Mouse (Mus musculus) stomach, embryonic 15.5 days (tissue): ENCODE measurements around the gene Tmem108. TPM values are rescaled to one million over a fixed set of nuclear protein-coding genes. Genes with fewer than 3 reads are reported as not detected.

Experiments
- ATAC-seq: fragments of 200-750 bp; cut with Nextera tagmentation; 2 replicates; pipeline ENCODE4 v1.8.0; 2017; ENCODE audit warnings: low read depth, moderate number of reproducible peaks, moderate TSS enrichment; ENCODE audit not compliant: insufficient read depth, low FRiP score
- H3K27ac ChIP-seq: fragments of 300-500 bp; sonication (generic); 2 replicates; pipeline ENCODE4 v1.5.1; 2015; ENCODE audit warnings: mild to moderate bottlenecking, inconsistent platforms
- H3K27me3 ChIP-seq: fragments of 300-500 bp; sonication (generic); replicated peaks from 2 replicates; pipeline ENCODE4 v1.6.1; 2015; ENCODE audit warnings: inconsistent platforms
- H3K36me3 ChIP-seq: fragments of 300-500 bp; sonication (generic); 2 replicates; pipeline ENCODE4 v1.6.1; 2015; ENCODE audit warnings: inconsistent platforms
- H3K4me1 ChIP-seq: fragments of 300-500 bp; sonication (generic); 2 replicates; pipeline ENCODE4 v1.6.1; 2015; ENCODE audit warnings: inconsistent platforms
- H3K4me2 ChIP-seq: fragments of 300-500 bp; sonication (generic); 2 replicates; pipeline ENCODE4 v1.6.1; 2015; ENCODE audit warnings: mild to moderate bottlenecking, inconsistent platforms
- H3K4me3 ChIP-seq: fragments of 300-500 bp; sonication (generic); replicated peaks from 2 replicates; pipeline ENCODE4 v1.5.1; 2015; ENCODE audit warnings: inconsistent platforms
- H3K9ac ChIP-seq: fragments of 300-500 bp; sonication (generic); 2 replicates; pipeline ENCODE4 v1.6.1; 2015; ENCODE audit warnings: inconsistent platforms
- H3K9me3 ChIP-seq: fragments of 300-500 bp; sonication (generic); 2 replicates; pipeline ENCODE4 v1.6.1; 2016; ENCODE audit warnings: inconsistent platforms
- WGBS: fragments of 180-500 bp; shearing (Covaris S2); methylation state at CpG from one replicate; pipeline ENCODE4 v1.1.7; 2015; 5-methylcytosine and 5-hydroxymethylcytosine counted together
- polyA plus RNA-seq: library from polyadenylated mRNA; unstranded; fragments of >200 nt; fragmentation: Nextera tagmentation; extraction: Ambion mirVana; gene quantifications from 2 replicates; pipeline ENCODE4 v1.2.1, GENCODE M21; 2015

Gene Tmem108
- polyA plus RNA-seq, 1 experiment from 2014 or later: 12.9 TPM

DNA sequence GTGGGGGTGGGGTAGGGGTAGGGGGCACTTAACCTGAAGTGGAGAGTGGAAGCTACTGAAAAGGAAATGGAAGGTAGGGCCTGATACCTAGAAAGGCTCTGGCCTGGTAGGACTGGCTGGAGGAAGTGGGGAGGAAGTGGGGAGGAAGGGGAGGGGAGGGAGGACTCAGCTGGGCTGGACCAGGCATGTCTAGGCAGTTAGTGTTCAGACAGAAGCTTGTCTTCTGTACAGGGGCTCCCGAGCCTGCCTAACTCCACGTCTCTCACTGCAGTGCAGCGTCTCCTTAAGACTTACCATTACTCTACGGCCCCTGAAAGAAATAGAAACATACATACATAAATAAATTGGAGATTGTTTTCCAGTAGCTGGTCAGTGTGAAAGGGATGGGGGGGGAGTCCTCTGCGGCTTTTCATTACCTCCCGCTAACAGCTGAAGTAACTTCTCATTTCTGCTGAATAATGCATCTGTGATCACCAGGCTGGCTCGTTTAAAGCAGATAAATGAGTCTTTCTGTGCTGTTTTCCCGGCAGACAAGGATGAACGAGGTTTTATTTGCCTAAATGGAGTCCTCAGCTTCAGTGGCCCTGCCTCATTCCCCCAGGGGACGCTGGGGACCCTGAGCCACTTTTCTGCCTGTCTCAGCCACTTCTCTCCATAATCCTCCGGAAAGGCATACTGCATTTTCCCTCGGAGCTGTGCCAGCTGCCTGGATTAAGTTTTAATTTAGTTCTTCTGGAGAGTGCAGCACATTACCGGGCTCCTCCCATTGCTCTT is 287.5 kb downstream of the Tmem108 start:
- H3K4me3 ChIP-seq: no peak overlapping the region
- H3K36me3 ChIP-seq: no peaks in the 10 kb centered on the region
- no peak overlapping the region for H3K9ac ChIP-seq
- H3K4me2 ChIP-seq: peak overlapping the region; percentile 35
- no peaks in the 10 kb centered on the region for H3K27me3 ChIP-seq
- ATAC-seq: no peak
- H3K27ac ChIP-seq: peak overlapping the region; percentile 31
- 23% methylated on average over 13 of the region's 13 CpGs for WGBS
- H3K9me3 ChIP-seq: no peaks in the 10 kb centered on the region
- peaks cover 5% of the 10 kb centered on the region; the same call in 1 of the 2 replicates for H3K4me1 ChIP-seq

DNA sequence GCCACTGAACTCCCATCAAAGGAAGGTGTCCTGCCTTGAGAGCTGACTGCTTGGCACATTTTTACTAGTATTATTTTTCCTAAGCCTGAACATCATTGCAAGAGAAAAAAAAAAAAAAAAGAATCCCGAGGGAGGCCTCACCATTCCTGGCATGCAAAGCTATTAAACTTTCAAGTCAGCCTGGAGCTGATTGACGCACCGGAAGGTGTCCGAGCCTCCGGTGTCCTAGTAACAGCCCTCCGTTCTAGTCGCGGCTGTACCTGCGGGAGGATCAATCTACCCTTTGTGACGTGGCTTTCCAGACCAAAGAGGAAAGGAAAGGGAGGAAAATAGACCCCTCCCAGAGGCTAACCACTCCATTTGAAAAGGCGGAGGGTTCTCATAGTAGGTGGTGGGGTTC is 289.9 kb downstream of the Tmem108 start:
- Histone ChIP-seq H3K27ac (no peak overlapping the region), H3K4me1 (peaks cover 5% of the 10 kb centered on the region; the same call in 1 of the 2 replicates), H3K36me3 (no peaks in the 10 kb centered on the region), H3K4me2 (no peak overlapping the region; the same call in 1 of the 2 replicates), H3K9ac (no peak overlapping the region), H3K4me3 (no peak overlapping the region), H3K27me3 (no peaks in the 10 kb centered on the region), H3K9me3 (no peaks in the 10 kb centered on the region)
- ATAC-seq: no peak
- 34% methylated on average over 11 of the region's 11 CpGs for WGBS

DNA sequence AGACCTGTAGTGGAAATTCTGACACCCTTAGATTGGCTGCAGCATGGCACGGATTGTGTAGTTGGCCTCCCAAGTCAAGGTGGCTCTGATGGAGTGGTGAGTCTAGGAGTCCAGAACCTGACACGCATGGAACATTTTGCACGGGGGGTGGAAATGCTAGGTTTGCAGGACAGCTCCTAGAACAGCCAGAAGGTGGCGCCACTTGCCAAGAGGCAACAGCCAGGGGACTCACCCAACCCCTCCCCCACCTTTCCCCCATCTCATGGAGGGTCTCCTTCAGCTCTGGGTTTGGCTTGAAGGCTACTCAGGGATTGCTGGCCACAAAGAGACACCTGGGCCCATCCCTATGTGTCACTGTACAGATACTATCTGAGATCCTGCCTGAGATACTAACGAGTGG is 292.1 kb downstream of the Tmem108 start:
- ATAC-seq: no peak
- Histone ChIP-seq H3K9ac (no peak overlapping the region), H3K4me2 (no peak overlapping the region), H3K9me3 (no peaks in the 10 kb centered on the region), H3K27ac (no peak overlapping the region), H3K4me3 (no peak overlapping the region), H3K4me1 (peaks cover 4% of the 10 kb centered on the region; the same call in 1 of the 2 replicates), H3K27me3 (no peaks in the 10 kb centered on the region), H3K36me3 (no peaks in the 10 kb centered on the region)
- WGBS: 66% methylated on average over 5 of the region's 5 CpGs

DNA sequence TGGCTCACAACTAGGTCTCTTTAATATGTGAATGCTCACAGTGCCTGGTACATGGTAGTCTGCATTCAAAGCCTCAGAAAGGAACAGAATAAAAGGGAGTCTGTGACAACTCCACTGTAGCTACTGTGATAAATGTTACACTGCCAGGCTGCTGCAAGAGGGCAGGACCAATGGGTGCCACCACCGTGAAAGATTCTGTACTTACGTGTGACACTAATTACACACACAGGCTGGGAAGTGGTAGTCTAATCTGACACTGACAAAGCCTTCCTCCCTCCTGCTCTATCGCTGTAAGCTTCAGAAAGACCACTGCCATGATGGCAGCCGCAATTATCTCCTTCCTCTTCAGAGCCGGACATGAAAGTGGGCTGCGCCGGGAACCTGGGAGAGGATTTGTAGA is 292.7 kb downstream of the Tmem108 start:
- no peaks in the 10 kb centered on the region for H3K27me3 ChIP-seq
- 78% methylated on average over 7 of the region's 7 CpGs for WGBS
- no peak overlapping the region for H3K4me2 ChIP-seq
- no peaks in the 10 kb centered on the region for H3K4me1 ChIP-seq
- H3K36me3 ChIP-seq: no peaks in the 10 kb centered on the region
- H3K4me3 ChIP-seq: no peak overlapping the region
- no peaks in the 10 kb centered on the region for H3K9me3 ChIP-seq
- H3K27ac ChIP-seq: no peak overlapping the region
- no peak overlapping the region for H3K9ac ChIP-seq
- ATAC-seq: no peak

DNA sequence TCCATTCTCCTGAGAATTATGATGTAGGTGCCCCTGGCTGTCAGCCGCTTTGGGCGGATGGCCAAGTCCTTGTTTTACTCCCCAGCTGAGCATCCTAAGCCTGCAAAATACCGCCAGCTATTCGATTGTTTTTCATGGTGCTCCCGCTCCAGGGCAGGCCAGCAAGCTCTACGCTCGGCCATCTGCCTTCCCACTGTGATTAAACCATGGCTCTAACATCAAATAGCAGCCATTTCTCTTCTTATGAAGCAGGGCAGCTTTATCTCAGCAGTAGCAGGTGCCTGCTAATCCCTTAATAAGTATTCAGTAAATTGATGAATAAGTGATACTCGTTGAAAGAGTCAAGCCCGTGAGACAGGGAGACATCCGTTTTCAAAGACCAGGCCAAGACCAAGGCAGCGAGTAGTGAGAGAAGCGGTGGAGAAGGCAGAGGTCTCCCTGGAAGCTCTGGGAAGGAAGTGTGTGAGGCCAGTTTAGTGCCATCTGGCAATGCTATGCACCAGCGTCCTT is 295.9 kb downstream of the Tmem108 start:
- ATAC-seq: no peak
- 62% methylated on average over 13 of the region's 13 CpGs for WGBS
- Histone ChIP-seq H3K4me3 (no peak overlapping the region), H3K9ac (no peak overlapping the region), H3K27me3 (no peaks in the 10 kb centered on the region), H3K36me3 (no peaks in the 10 kb centered on the region), H3K27ac (no peak overlapping the region), H3K4me1 (no peaks in the 10 kb centered on the region), H3K9me3 (no peaks in the 10 kb centered on the region), H3K4me2 (no peak overlapping the region)

DNA sequence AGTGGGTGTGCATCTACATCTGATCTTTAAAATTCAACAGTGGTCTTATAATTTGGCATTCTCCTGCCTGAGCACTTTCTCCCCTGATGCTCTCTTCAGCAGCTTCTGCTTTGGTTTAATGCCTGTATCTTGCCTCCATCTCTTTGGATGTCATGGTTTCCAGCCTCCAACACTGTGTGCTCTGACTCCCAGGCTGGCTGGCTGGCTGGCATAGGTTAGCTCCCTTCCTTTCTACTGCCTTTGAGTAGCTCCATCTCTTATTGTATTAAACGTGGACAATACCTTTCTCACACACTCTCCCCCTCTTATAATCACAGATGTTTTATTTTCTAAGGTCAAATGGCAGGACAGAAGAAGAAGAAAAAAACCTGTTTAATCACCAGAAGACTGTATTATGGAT is 296.3 kb downstream of the Tmem108 start:
- H3K9ac ChIP-seq: no peak overlapping the region
- no peaks in the 10 kb centered on the region for H3K36me3 ChIP-seq
- ATAC-seq: no peak
- 26% methylated on average over 1 of the region's 1 CpGs for WGBS
- H3K4me1 ChIP-seq: no peaks in the 10 kb centered on the region
- H3K4me2 ChIP-seq: no peak overlapping the region
- H3K27me3 ChIP-seq: no peaks in the 10 kb centered on the region
- no peak overlapping the region for H3K27ac ChIP-seq
- no peaks in the 10 kb centered on the region for H3K9me3 ChIP-seq
- no peak overlapping the region for H3K4me3 ChIP-seq

DNA sequence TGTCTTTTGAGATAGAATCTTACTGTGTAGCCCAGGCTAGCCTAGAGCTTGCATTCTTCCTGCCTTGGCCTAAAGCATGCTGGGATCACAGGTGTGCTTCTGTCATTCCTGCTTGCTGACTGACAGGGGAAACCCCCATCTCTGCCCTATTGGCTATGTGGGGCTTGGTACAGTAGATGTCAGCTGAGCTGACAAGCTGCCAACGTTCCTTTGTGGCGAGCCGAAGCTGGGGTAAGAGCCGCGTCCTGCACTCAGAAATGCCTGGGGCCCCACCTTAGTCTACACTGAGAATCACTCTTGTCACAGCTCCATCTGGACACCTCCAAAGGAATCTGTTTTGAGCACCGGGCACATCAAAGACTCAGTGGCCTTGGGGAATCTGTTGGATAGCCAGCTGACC is 297.8 kb downstream of the Tmem108 start:
- no peak for ATAC-seq
- Histone ChIP-seq H3K36me3 (no peaks in the 10 kb centered on the region), H3K9ac (no peak overlapping the region), H3K4me3 (no peak overlapping the region), H3K9me3 (no peaks in the 10 kb centered on the region), H3K27ac (no peak overlapping the region), H3K4me2 (no peak overlapping the region), H3K4me1 (no peaks in the 10 kb centered on the region), H3K27me3 (no peaks in the 10 kb centered on the region)
- WGBS: 75% methylated on average over 6 of the region's 6 CpGs

DNA sequence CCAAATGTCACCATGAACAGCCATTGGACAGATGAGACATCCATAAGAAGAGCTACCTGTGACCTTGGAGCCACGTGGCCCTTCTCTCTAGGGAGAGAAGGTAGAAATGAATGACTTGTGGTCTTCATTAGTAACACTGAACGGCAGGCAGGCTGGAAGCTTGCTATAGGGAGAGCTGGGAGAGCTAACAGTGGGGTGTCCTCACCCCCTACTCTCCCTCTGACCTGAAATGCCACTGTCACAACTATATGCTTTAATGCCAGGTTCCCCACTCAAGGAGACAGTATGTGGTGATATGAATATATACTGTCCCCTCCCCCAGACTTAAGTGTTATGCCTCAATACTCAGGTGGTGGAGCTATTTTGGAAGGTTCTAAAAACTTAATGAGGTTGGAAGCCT is 301.8 kb downstream of the Tmem108 start:
- H3K4me2 ChIP-seq: no peak overlapping the region
- no peak overlapping the region for H3K4me3 ChIP-seq
- no peak overlapping the region for H3K27ac ChIP-seq
- H3K9ac ChIP-seq: no peak overlapping the region
- no peaks in the 10 kb centered on the region for H3K36me3 ChIP-seq
- H3K9me3 ChIP-seq: no peaks in the 10 kb centered on the region
- WGBS: 53% methylated on average over 2 of the region's 2 CpGs
- ATAC-seq: no peak
- H3K27me3 ChIP-seq: no peaks in the 10 kb centered on the region
- no peaks in the 10 kb centered on the region for H3K4me1 ChIP-seq

DNA sequence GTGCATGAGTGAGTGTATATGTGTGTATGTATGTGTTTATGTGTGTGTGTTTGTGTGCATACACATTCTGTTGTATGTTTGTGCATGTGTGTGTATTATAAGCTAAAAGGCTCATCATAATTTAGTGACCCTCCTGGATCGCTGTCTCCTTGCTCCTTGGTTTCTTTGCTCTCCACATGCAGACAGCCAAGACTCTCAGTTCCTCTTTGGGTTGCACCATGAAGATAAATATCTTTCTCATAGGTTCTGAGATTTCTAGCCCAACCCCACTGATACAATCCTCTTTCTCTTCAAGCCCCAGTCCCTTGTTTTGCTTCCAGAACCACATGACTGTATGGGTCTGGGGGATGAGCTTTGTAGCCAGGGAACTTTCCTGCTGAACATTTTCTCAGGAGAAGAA is 302.3 kb downstream of the Tmem108 start:
- ATAC-seq: no peak
- no peak overlapping the region for H3K4me2 ChIP-seq
- no peaks in the 10 kb centered on the region for H3K27me3 ChIP-seq
- no peak overlapping the region for H3K27ac ChIP-seq
- H3K36me3 ChIP-seq: no peaks in the 10 kb centered on the region
- H3K4me1 ChIP-seq: no peaks in the 10 kb centered on the region
- no peaks in the 10 kb centered on the region for H3K9me3 ChIP-seq
- 80% methylated on average over 1 of the region's 1 CpGs for WGBS
- no peak overlapping the region for H3K4me3 ChIP-seq
- H3K9ac ChIP-seq: no peak overlapping the region

DNA sequence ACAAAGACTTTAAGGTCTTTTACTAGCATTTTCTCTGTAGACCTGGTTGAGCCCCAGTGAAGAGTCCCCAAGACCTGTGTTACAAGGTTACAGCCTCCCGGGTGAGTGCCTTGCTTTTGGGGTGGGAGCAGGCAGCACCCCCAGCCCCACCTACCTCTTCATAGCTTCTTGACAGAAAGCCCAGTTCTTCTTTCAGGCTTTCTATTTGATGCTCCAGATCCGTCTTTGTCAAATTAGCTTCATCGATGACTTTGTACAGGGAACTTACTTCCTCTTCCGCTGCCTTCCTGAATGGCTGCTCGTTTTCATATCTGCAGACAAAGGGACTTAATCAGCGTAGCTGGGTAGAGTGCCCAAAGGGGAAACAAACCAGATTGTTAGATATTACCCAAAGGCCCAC is 312.0 kb downstream of the Tmem108 start:
- H3K9me3 ChIP-seq: no peaks in the 10 kb centered on the region
- WGBS: 76% methylated on average over 6 of the region's 6 CpGs
- H3K4me3 ChIP-seq: no peak overlapping the region
- H3K4me2 ChIP-seq: no peak overlapping the region
- H3K27me3 ChIP-seq: no peaks in the 10 kb centered on the region
- no peaks in the 10 kb centered on the region for H3K4me1 ChIP-seq
- no peak overlapping the region for H3K27ac ChIP-seq
- H3K9ac ChIP-seq: no peak overlapping the region
- no peaks in the 10 kb centered on the region for H3K36me3 ChIP-seq
- no peak for ATAC-seq

DNA sequence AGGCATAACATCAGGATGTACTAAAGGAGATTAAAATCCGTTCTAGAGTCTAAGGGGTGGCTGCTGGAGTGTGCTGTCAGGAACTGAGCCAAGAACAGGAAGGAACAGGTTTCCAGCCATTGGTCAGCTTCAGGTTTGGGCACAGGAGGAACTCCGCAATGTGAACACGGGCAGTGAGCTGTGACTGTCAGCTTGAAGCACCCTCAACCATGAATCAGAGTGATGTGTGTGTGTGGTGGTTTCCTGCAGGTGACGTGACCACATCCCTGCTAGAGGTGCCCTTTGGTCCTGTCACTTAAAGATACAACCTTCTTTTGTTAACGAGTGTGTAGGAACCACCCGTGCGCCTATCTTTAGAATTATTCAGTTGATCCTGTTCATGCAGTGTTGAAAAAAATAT is 312.5 kb downstream of the Tmem108 start:
- WGBS: 69% methylated on average over 7 of the region's 7 CpGs
- H3K4me3 ChIP-seq: no peak overlapping the region
- no peak overlapping the region for H3K9ac ChIP-seq
- no peak for ATAC-seq
- no peaks in the 10 kb centered on the region for H3K4me1 ChIP-seq
- no peaks in the 10 kb centered on the region for H3K36me3 ChIP-seq
- H3K4me2 ChIP-seq: no peak overlapping the region
- H3K27ac ChIP-seq: no peak overlapping the region
- H3K27me3 ChIP-seq: no peaks in the 10 kb centered on the region
- no peaks in the 10 kb centered on the region for H3K9me3 ChIP-seq

DNA sequence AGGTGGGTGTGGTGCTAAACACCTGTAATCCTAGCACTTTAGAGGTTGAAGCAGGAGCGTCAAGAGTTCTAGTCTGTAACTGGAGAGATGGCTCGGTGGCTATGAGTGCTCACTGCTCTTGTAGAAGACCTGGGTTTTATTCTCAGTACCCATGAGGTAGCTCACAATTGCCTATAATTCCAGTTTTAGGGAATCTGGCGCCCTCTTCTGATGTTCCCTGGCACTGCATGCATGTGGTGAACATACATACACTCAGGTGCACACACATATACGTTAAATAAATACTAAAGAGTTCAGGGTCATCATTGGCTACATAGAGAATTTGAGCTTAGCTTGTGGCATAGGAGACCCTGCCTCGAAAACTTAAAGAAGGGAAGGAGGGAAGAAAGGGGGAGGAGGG is 317.0 kb downstream of the Tmem108 start:
- Histone ChIP-seq H3K4me1 (no peaks in the 10 kb centered on the region), H3K27ac (no peak overlapping the region), H3K36me3 (no peaks in the 10 kb centered on the region), H3K4me3 (no peak overlapping the region), H3K4me2 (no peak overlapping the region), H3K9me3 (no peaks in the 10 kb centered on the region), H3K9ac (no peak overlapping the region), H3K27me3 (no peaks in the 10 kb centered on the region)
- 90% methylated on average over 5 of the region's 5 CpGs for WGBS
- ATAC-seq: no peak

DNA sequence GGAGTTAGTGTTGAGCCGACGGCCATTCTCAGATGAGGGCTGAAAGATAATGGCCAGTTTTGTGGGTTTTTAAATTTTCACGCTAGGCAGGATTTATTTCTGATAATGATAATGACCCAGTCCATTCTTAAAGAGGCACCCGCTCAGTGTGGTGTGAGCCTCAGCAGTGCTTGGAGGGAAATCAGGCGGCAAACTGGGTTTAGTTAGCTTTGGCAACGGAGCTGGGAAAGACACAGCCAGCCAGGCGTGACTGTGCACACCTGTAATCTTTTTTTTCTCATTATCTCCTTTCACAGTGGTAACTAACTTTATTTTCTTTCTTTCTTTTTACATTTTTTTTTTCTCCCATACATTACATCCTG is 317.8 kb downstream of the Tmem108 start:
- Histone ChIP-seq H3K4me3 (no peak overlapping the region), H3K4me2 (no peak overlapping the region), H3K27me3 (no peaks in the 10 kb centered on the region), H3K27ac (no peak overlapping the region), H3K4me1 (no peaks in the 10 kb centered on the region), H3K36me3 (no peaks in the 10 kb centered on the region), H3K9ac (no peak overlapping the region), H3K9me3 (no peaks in the 10 kb centered on the region)
- no peak for ATAC-seq
- 59% methylated on average over 7 of the region's 7 CpGs for WGBS
